Mouse (Mus musculus): ENCODE measurements at regions not wholly inside any gene's neighbourhood (a gene's known extent, or its start where the extent isn't known, plus 50 kb on each side); places are given as distances from the start of the nearest gene placed in this dataset.

- WGBS: 83% methylated on average over 1 of the region's 1 CpGs
These were observed 270.9 kb upstream of the Nrp1 start for GRCm38 (mm10) chr8:128087500-128087899.

DNA sequence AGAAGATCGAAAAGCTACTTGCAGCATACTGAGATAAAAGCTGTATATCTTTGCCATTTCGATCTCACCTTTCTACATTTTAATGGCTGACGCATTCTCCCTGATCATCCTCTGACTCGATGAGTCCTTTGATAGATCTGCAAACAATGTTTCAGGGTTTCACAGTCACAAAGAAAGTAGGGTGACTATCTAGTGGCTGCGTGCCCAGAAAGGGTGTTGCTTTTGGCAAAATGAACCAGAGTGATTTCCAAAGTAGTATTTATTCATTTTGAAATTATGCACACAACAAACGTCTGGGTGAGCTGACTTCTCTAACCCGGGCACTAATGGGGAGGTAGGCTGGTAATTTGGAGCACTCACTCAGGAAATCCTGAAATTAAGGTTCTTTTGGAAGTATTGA, 265.6 kb upstream of the Nrp1 start:
- Histone ChIP-seq H3K9ac (replicated peaks; ENCODE audit: low read depth, low read length) (no peak overlapping the region), H3K27ac (ENCODE audit: low read length) (no peak overlapping the region), H3K27me3 (replicated peaks; ENCODE audit: control insufficient read depth, insufficient read depth, low read length) (no peaks in the 10 kb centered on the region), H3K9me3 (ENCODE audit: control insufficient read depth, low read length) (no peaks in the 10 kb centered on the region), H3K4me3 (replicated peaks; ENCODE audit: low read length) (no peak overlapping the region), H3K4me2 (ENCODE audit: low read length) (no peak overlapping the region), H3K4me1 (replicated peaks; ENCODE audit: control insufficient read depth, insufficient read depth, low read length) (0 out of 2 replicates have a peak, but pooled peaks cover 2% of the 10 kb centered on the region), H3K36me3 (ENCODE audit: control insufficient read depth, insufficient read depth) (no peaks in the 10 kb centered on the region)
- 59% methylated on average over 7 of the region's 7 CpGs for WGBS
- ATAC-seq: no peak

More at GRCm38 (mm10) chr8:128087500-128087899, 270.9 kb upstream of the Nrp1 start:
- Histone ChIP-seq H3K27me3 (replicated peaks; ENCODE audit: control insufficient read depth, insufficient read depth, low read length) (no peaks in the 10 kb centered on the region), H3K36me3 (ENCODE audit: control insufficient read depth, insufficient read depth) (no peaks in the 10 kb centered on the region), H3K4me2 (ENCODE audit: low read length) (no peak overlapping the region), H3K4me3 (replicated peaks; ENCODE audit: low read length) (no peak overlapping the region), H3K9me3 (ENCODE audit: control insufficient read depth, low read length) (no peaks in the 10 kb centered on the region), H3K27ac (ENCODE audit: low read length) (no peak overlapping the region), H3K4me1 (replicated peaks; ENCODE audit: control insufficient read depth, insufficient read depth, low read length) (no peaks in the 10 kb centered on the region), H3K9ac (replicated peaks; ENCODE audit: low read depth, low read length) (no peak overlapping the region)
- ATAC-seq: no peak

DNA sequence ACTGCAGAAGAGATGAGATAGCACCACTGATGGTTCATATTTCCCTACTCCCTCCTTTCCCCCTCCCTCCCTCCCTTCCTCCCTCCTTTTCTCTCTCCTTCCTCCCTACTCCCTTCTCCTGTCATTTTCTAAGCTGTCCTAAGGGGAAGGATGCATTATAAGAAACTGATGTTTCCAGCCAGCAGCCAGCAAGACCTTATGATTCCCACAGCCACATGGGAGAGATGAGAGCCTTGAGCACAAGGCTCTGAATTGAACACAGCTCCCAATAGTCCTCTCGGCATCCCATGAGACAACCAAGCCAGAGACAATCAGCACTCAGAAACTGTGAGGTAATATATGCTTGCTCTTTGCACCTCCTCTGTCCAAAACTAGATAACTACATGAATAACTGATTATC, 263.0 kb upstream of the Nrp1 start:
- H3K9ac ChIP-seq (replicated peaks; ENCODE audit: low read depth, low read length): no peak overlapping the region
- H3K9me3 ChIP-seq (ENCODE audit: control insufficient read depth, low read length): no peaks in the 10 kb centered on the region
- 79% methylated on average over 1 of the region's 1 CpGs for WGBS
- H3K4me3 ChIP-seq (replicated peaks; ENCODE audit: low read length): no peak overlapping the region
- H3K27me3 ChIP-seq (replicated peaks; ENCODE audit: control insufficient read depth, insufficient read depth, low read length): no peaks in the 10 kb centered on the region
- ATAC-seq: no peak
- no peak overlapping the region for H3K27ac ChIP-seq (ENCODE audit: low read length)
- no peak overlapping the region for H3K4me2 ChIP-seq (ENCODE audit: low read length)
- H3K36me3 ChIP-seq (ENCODE audit: control insufficient read depth, insufficient read depth): no peaks in the 10 kb centered on the region
- H3K4me1 ChIP-seq (replicated peaks; ENCODE audit: control insufficient read depth, insufficient read depth, low read length): 0 out of 2 replicates have a peak, but pooled peaks cover 2% of the 10 kb centered on the region

GRCm38 (mm10) chr8:128097601-128098000, 260.8 kb upstream of the Nrp1 start:
- no peak overlapping the region for H3K4me3 ChIP-seq (replicated peaks; ENCODE audit: low read length)
- ATAC-seq: no peak
- WGBS: 55% methylated on average over 3 of the region's 3 CpGs

GRCm38 (mm10) chr8:128103380-128103779, 255.0 kb upstream of the Nrp1 start:
- no peak overlapping the region for H3K9ac ChIP-seq (replicated peaks; ENCODE audit: low read depth, low read length)
- no peaks in the 10 kb centered on the region for H3K9me3 ChIP-seq (ENCODE audit: control insufficient read depth, low read length)
- H3K4me3 ChIP-seq (replicated peaks; ENCODE audit: low read length): no peak overlapping the region
- no peaks in the 10 kb centered on the region for H3K4me1 ChIP-seq (replicated peaks; ENCODE audit: control insufficient read depth, insufficient read depth, low read length)
- H3K36me3 ChIP-seq (ENCODE audit: control insufficient read depth, insufficient read depth): no peaks in the 10 kb centered on the region
- H3K27ac ChIP-seq (ENCODE audit: low read length): no peak overlapping the region
- no peak overlapping the region for H3K4me2 ChIP-seq (ENCODE audit: low read length)
- no peak for ATAC-seq
- H3K27me3 ChIP-seq (replicated peaks; ENCODE audit: control insufficient read depth, insufficient read depth, low read length): no peaks in the 10 kb centered on the region
- 100% methylated on average over 1 of the region's 1 CpGs for WGBS

More at GRCm38 (mm10) chr8:128097601-128098000, 260.8 kb upstream of the Nrp1 start:
- H3K36me3 ChIP-seq (ENCODE audit: control insufficient read depth, insufficient read depth): no peaks in the 10 kb centered on the region
- no peak overlapping the region for H3K27ac ChIP-seq (ENCODE audit: low read length)
- H3K27me3 ChIP-seq (replicated peaks; ENCODE audit: control insufficient read depth, insufficient read depth, low read length): no peaks in the 10 kb centered on the region
- no peaks in the 10 kb centered on the region for H3K9me3 ChIP-seq (ENCODE audit: control insufficient read depth, low read length)
- H3K9ac ChIP-seq (replicated peaks; ENCODE audit: low read depth, low read length): no peak overlapping the region
- 0 out of 2 replicates have a peak, but pooled peaks cover 2% of the 10 kb centered on the region for H3K4me1 ChIP-seq (replicated peaks; ENCODE audit: control insufficient read depth, insufficient read depth, low read length)
- no peak overlapping the region for H3K4me2 ChIP-seq (ENCODE audit: low read length)

- ATAC-seq: no peak
- H3K4me3 ChIP-seq (replicated peaks; ENCODE audit: low read length): no peak overlapping the region
- H3K4me2 ChIP-seq (ENCODE audit: low read length): no peak overlapping the region
- no peak overlapping the region for H3K27ac ChIP-seq (ENCODE audit: low read length)
- H3K36me3 ChIP-seq (ENCODE audit: control insufficient read depth, insufficient read depth): no peaks in the 10 kb centered on the region
- H3K9ac ChIP-seq (replicated peaks; ENCODE audit: low read depth, low read length): no peak overlapping the region
- 94% methylated on average over 2 of the region's 2 CpGs for WGBS
- H3K4me1 ChIP-seq (replicated peaks; ENCODE audit: control insufficient read depth, insufficient read depth, low read length): no peaks in the 10 kb centered on the region
- no peaks in the 10 kb centered on the region for H3K9me3 ChIP-seq (ENCODE audit: control insufficient read depth, low read length)
- H3K27me3 ChIP-seq (replicated peaks; ENCODE audit: control insufficient read depth, insufficient read depth, low read length): no peaks in the 10 kb centered on the region
These were observed 251.8 kb upstream of the Nrp1 start for GRCm38 (mm10) chr8:128106569-128106968.

- Histone ChIP-seq H3K4me2 (ENCODE audit: low read length) (no peak overlapping the region), H3K9me3 (ENCODE audit: control insufficient read depth, low read length) (no peaks in the 10 kb centered on the region), H3K9ac (replicated peaks; ENCODE audit: low read depth, low read length) (no peak overlapping the region), H3K27ac (ENCODE audit: low read length) (no peak overlapping the region), H3K4me3 (replicated peaks; ENCODE audit: low read length) (no peak overlapping the region), H3K36me3 (ENCODE audit: control insufficient read depth, insufficient read depth) (no peaks in the 10 kb centered on the region), H3K4me1 (replicated peaks; ENCODE audit: control insufficient read depth, insufficient read depth, low read length) (no peaks in the 10 kb centered on the region), H3K27me3 (replicated peaks; ENCODE audit: control insufficient read depth, insufficient read depth, low read length) (no peaks in the 10 kb centered on the region)
- WGBS: 91% methylated on average over 7 of the region's 7 CpGs
- no peak for ATAC-seq
These were observed 251.4 kb upstream of the Nrp1 start for GRCm38 (mm10) chr8:128107041-128107440.

GRCm38 (mm10) chr8:128109036-128109435, 249.4 kb upstream of the Nrp1 start:
- H3K4me1 ChIP-seq (replicated peaks; ENCODE audit: control insufficient read depth, insufficient read depth, low read length): no peaks in the 10 kb centered on the region
- no peaks in the 10 kb centered on the region for H3K9me3 ChIP-seq (ENCODE audit: control insufficient read depth, low read length)
- H3K36me3 ChIP-seq (ENCODE audit: control insufficient read depth, insufficient read depth): no peaks in the 10 kb centered on the region
- no peak for ATAC-seq
- no peak overlapping the region for H3K4me3 ChIP-seq (replicated peaks; ENCODE audit: low read length)
- no peaks in the 10 kb centered on the region for H3K27me3 ChIP-seq (replicated peaks; ENCODE audit: control insufficient read depth, insufficient read depth, low read length)
- no peak overlapping the region for H3K9ac ChIP-seq (replicated peaks; ENCODE audit: low read depth, low read length)
- 74% methylated on average over 3 of the region's 3 CpGs for WGBS
- no peak overlapping the region for H3K27ac ChIP-seq (ENCODE audit: low read length)
- no peak overlapping the region for H3K4me2 ChIP-seq (ENCODE audit: low read length)

DNA sequence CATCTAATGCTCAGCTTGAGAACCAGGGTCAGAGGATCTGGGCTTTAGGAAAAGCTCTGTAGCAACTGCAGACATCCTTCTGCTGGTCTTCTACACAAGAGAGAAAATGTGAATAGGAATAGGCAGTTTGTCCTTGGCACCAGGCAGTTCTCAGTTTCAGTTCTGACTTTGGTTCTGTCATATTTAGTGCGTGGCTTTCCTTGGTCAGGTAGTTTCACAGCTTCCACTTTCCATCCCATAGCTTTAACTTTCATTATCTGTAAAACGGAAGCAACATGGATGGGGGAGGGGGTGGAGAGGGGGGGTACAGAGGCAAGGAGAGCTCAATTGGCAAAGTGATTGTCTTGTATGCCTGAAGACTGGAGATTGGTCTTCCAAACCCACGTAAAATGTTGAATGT, 247.3 kb upstream of the Nrp1 start:
- WGBS: 91% methylated on average over 3 of the region's 3 CpGs
- H3K27me3 ChIP-seq (replicated peaks; ENCODE audit: control insufficient read depth, insufficient read depth, low read length): no peaks in the 10 kb centered on the region
- ATAC-seq: no peak
- no peaks in the 10 kb centered on the region for H3K9me3 ChIP-seq (ENCODE audit: control insufficient read depth, low read length)
- H3K36me3 ChIP-seq (ENCODE audit: control insufficient read depth, insufficient read depth): no peaks in the 10 kb centered on the region
- no peak overlapping the region for H3K4me3 ChIP-seq (replicated peaks; ENCODE audit: low read length)
- H3K4me1 ChIP-seq (replicated peaks; ENCODE audit: control insufficient read depth, insufficient read depth, low read length): no peaks in the 10 kb centered on the region
- no peak overlapping the region for H3K9ac ChIP-seq (replicated peaks; ENCODE audit: low read depth, low read length)
- H3K4me2 ChIP-seq (ENCODE audit: low read length): no peak overlapping the region
- no peak overlapping the region for H3K27ac ChIP-seq (ENCODE audit: low read length)

DNA sequence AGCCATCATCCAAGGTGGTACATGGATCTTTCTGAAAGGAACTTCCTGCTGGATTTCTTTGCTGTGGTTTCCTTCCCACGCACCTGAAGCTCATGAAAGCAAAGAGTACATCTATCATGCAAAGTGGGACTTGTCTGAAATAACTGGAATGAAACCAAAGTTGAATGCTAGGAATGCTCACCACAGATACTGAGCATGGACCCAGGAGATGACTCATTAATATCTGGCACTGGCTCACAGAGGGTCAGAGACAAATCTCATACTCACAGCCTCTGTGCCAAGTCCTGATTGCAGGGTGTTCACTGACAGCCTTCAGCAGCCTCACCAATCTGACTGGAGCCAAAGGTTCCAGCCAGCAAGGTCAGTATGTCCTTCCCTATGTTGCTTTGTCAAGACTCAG, 245.3 kb upstream of the Nrp1 start:
- no peaks in the 10 kb centered on the region for H3K27me3 ChIP-seq (replicated peaks; ENCODE audit: control insufficient read depth, insufficient read depth, low read length)
- no peaks in the 10 kb centered on the region for H3K4me1 ChIP-seq (replicated peaks; ENCODE audit: control insufficient read depth, insufficient read depth, low read length)
- no peak overlapping the region for H3K4me2 ChIP-seq (ENCODE audit: low read length)
- no peaks in the 10 kb centered on the region for H3K9me3 ChIP-seq (ENCODE audit: control insufficient read depth, low read length)
- ATAC-seq: no peak
- H3K27ac ChIP-seq (ENCODE audit: low read length): no peak overlapping the region
- no peak overlapping the region for H3K4me3 ChIP-seq (replicated peaks; ENCODE audit: low read length)
- no peaks in the 10 kb centered on the region for H3K36me3 ChIP-seq (ENCODE audit: control insufficient read depth, insufficient read depth)
- no peak overlapping the region for H3K9ac ChIP-seq (replicated peaks; ENCODE audit: low read depth, low read length)
- 86% methylated on average over 1 of the region's 1 CpGs for WGBS
